Mouse (Mus musculus) cerebellum, adult 2 months (tissue): ENCODE results near the gene Nthl1.

Source experiments
- CTCF ChIP-seq: fragments of 200-500 bp; IDR thresholded peaks from 2 replicates; pipeline ENCODE4 v1.5.1; 2011; ENCODE audit warnings: low read depth, mild to moderate bottlenecking, control low read depth, low read length, moderate library complexity, borderline replicate concordance; ENCODE audit not compliant: insufficient read depth
- POLR2A ChIP-seq: fragments of 200-500 bp; IDR thresholded peaks from 2 replicates; pipeline ENCODE4 v1.6.1; 2011; ENCODE audit warnings: low read length, control low read depth, borderline replicate concordance; ENCODE audit not compliant: insufficient read depth

DNA sequence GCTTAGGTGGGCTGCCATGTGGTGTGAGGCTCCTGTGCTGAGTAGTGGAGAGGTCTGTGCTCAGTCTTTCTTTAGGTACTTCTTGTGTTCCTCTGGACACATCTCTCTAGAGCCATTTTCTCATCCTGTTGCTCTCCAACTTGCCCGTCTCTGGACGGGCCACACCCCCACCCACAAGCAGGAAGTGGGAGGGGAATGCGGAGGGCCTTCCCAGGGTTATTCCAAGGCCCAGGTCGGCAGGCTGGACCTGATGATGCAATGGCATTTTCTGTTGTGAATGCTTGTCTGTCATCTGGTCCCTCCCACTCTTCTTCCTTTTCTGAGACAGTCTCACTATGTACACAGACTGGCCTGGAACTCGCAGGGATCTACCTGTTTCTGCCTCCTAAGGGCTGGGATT is 39.7 kb downstream of the Nthl1 start:
- TF ChIP-seq POLR2A (no peak), CTCF (no peak)
